Mouse (Mus musculus): ENCODE results near the gene Mettl6.
"Not testable (repeated sequence)": the region's sequence is repeated elsewhere in the genome, so short reads cannot be mapped to it uniquely, and the experiment has no call there.

The Mettl6 gene

GRCm38 (mm10) chr14:31472451-31473061 lies 22.3 kb downstream of the Mettl6 start:
- DNase-seq (ENCODE audit: low read depth, low spot score) = peak; percentile 38

- DNase-seq (ENCODE audit: low read depth, low spot score) = no peak
Measured at GRCm38 (mm10) chr14:31469711-31470110, 25.1 kb downstream of the Mettl6 start.

GRCm38 (mm10) chr14:31464176-31464575 lies 30.7 kb downstream of the Mettl6 start:
- DNase-seq (ENCODE audit: low read depth, low spot score) = no peak

- no peak for DNase-seq (ENCODE audit: low read depth, low spot score)
Measured at GRCm38 (mm10) chr14:31462886-31463285, 32.0 kb downstream of the Mettl6 start.

GRCm38 (mm10) chr14:31462226-31462625 lies 32.6 kb downstream of the Mettl6 start:
- not testable (repeated sequence) for DNase-seq (ENCODE audit: low read depth, low spot score)

GRCm38 (mm10) chr14:31458006-31458405 lies 36.8 kb downstream of the Mettl6 start:
- DNase-seq (ENCODE audit: low read depth, low spot score) = no peak

GRCm38 (mm10) chr14:31456064-31456721 lies 38.6 kb downstream of the Mettl6 start:
- no peak for DNase-seq (ENCODE audit: low read depth, low spot score)

GRCm38 (mm10) chr14:31454849-31455566 lies 39.8 kb downstream of the Mettl6 start:
- DNase-seq (ENCODE audit: low read depth, low spot score) = no peak

GRCm38 (mm10) chr14:31453946-31454345 lies 40.9 kb downstream of the Mettl6 start:
- DNase-seq (ENCODE audit: low read depth, low spot score) = not testable (repeated sequence)

- DNase-seq (ENCODE audit: low read depth, low spot score) = no peak
Measured at GRCm38 (mm10) chr14:31448994-31449393, 45.8 kb downstream of the Mettl6 start.

- DNase-seq (ENCODE audit: low read depth, low spot score) = no peak
Measured at GRCm38 (mm10) chr14:31443616-31444015, 51.2 kb downstream of the Mettl6 start.

GRCm38 (mm10) chr14:31440725-31441124 lies 54.1 kb downstream of the Mettl6 start:
- no peak for DNase-seq (ENCODE audit: low read depth, low spot score)

GRCm38 (mm10) chr14:31440230-31440629 lies 54.6 kb downstream of the Mettl6 start:
- DNase-seq (ENCODE audit: low read depth, low spot score) = no peak

- no peak for DNase-seq (ENCODE audit: low read depth, low spot score)
Measured at GRCm38 (mm10) chr14:31439279-31439678, 55.6 kb downstream of the Mettl6 start.

GRCm38 (mm10) chr14:31437826-31438529 lies 56.9 kb downstream of the Mettl6 start:
- DNase-seq (ENCODE audit: low read depth, low spot score) = no peak

GRCm38 (mm10) chr14:31435930-31436693 lies 58.7 kb downstream of the Mettl6 start, which contains the start of gene Sh3bp5:
Gene Sh3bp5 (minus strand): TSS chr14:31436078.
- DNase-seq (ENCODE audit: low read depth, low spot score) = peak; percentile 69

- no peak for DNase-seq (ENCODE audit: low read depth, low spot score)
Measured at GRCm38 (mm10) chr14:31435018-31435915, 59.6 kb downstream of the Mettl6 start.

- DNase-seq (ENCODE audit: low read depth, low spot score) = no peak
Measured at GRCm38 (mm10) chr14:31434426-31434825, 60.4 kb downstream of the Mettl6 start.

GRCm38 (mm10) chr14:31433851-31434360 lies 60.9 kb downstream of the Mettl6 start:
- DNase-seq (ENCODE audit: low read depth, low spot score) = no peak

- DNase-seq (ENCODE audit: low read depth, low spot score) = no peak
Measured at GRCm38 (mm10) chr14:31433126-31433525, 61.7 kb downstream of the Mettl6 start.
